Mouse (Mus musculus): ENCODE data around the gene Zfand5.
"Not testable (repeated sequence)": the region's sequence is repeated elsewhere in the genome, so short reads cannot be mapped to it uniquely, and the experiment has no call there.

Gene Zfand5

GRCm38 (mm10) chr19:21271741-21272654 lies at the start of gene Zfand5:
TSS of gene Zfand5 (plus strand) at chr19:21272278.
- DNase-seq (ENCODE audit: low read depth, low spot score): peak; percentile 94

GRCm38 (mm10) chr19:21227131-21227530 lies 44.9 kb upstream of the Zfand5 start:
- peak; percentile 99 for DNase-seq (ENCODE audit: low read depth, low spot score)

GRCm38 (mm10) chr19:21227754-21228153 lies 44.3 kb upstream of the Zfand5 start:
- peak; percentile 38 for DNase-seq (ENCODE audit: low read depth, low spot score)

GRCm38 (mm10) chr19:21248730-21249129 lies 23.3 kb upstream of the Zfand5 start:
- DNase-seq (ENCODE audit: low read depth, low spot score): not testable (repeated sequence)

GRCm38 (mm10) chr19:21253846-21254245 lies 18.2 kb upstream of the Zfand5 start:
- DNase-seq (ENCODE audit: low read depth, low spot score): peak; percentile 22

- no peak for DNase-seq (ENCODE audit: low read depth, low spot score)
Observed at GRCm38 (mm10) chr19:21255920-21256319, 16.2 kb upstream of the Zfand5 start.

- no peak for DNase-seq (ENCODE audit: low read depth, low spot score)
Observed at GRCm38 (mm10) chr19:21259453-21259852, 12.6 kb upstream of the Zfand5 start.

- no peak for DNase-seq (ENCODE audit: low read depth, low spot score)
Observed at GRCm38 (mm10) chr19:21260280-21260679, 11.8 kb upstream of the Zfand5 start.

GRCm38 (mm10) chr19:21271186-21271585 lies 892 bp upstream of the Zfand5 start:
- peak; percentile 61 for DNase-seq (ENCODE audit: low read depth, low spot score)

GRCm38 (mm10) chr19:21272655-21273284 lies 692 bp downstream of the Zfand5 start:
- DNase-seq (ENCODE audit: low read depth, low spot score): peak; percentile 62

GRCm38 (mm10) chr19:21273440-21273839 lies 1.4 kb downstream of the Zfand5 start:
- DNase-seq (ENCODE audit: low read depth, low spot score): peak; percentile 49

GRCm38 (mm10) chr19:21274181-21274591 lies 2.1 kb downstream of the Zfand5 start:
- DNase-seq (ENCODE audit: low read depth, low spot score): peak; percentile 87

- DNase-seq (ENCODE audit: low read depth, low spot score): peak; percentile 45
Observed at GRCm38 (mm10) chr19:21274714-21275113, 2.6 kb downstream of the Zfand5 start.

- DNase-seq (ENCODE audit: low read depth, low spot score): peak; percentile 26
Observed at GRCm38 (mm10) chr19:21276317-21276716, 4.2 kb downstream of the Zfand5 start.

GRCm38 (mm10) chr19:21286421-21287097 lies 14.5 kb downstream of the Zfand5 start:
- no peak for DNase-seq (ENCODE audit: low read depth, low spot score)

GRCm38 (mm10) chr19:21297411-21297810 lies 25.3 kb downstream of the Zfand5 start:
- no peak for DNase-seq (ENCODE audit: low read depth, low spot score)

- DNase-seq (ENCODE audit: low read depth, low spot score): no peak
Observed at GRCm38 (mm10) chr19:21301787-21302186, 29.7 kb downstream of the Zfand5 start.

GRCm38 (mm10) chr19:21307755-21308154 lies 35.7 kb downstream of the Zfand5 start:
- no peak for DNase-seq (ENCODE audit: low read depth, low spot score)

- not testable (repeated sequence) for DNase-seq (ENCODE audit: low read depth, low spot score)
Observed at GRCm38 (mm10) chr19:21310364-21310763, 38.3 kb downstream of the Zfand5 start.

GRCm38 (mm10) chr19:21315701-21316100 lies 43.6 kb downstream of the Zfand5 start:
- DNase-seq (ENCODE audit: low read depth, low spot score): no peak

GRCm38 (mm10) chr19:21319618-21320017 lies 47.5 kb downstream of the Zfand5 start:
- no peak for DNase-seq (ENCODE audit: low read depth, low spot score)

- DNase-seq (ENCODE audit: low read depth, low spot score): no peak
Observed at GRCm38 (mm10) chr19:21325333-21325732, 53.3 kb downstream of the Zfand5 start.
